Mouse (Mus musculus) stomach, postnatal 0 days (tissue): Measurements from ENCODE around the gene Cldn22.

Experiments used
- CTCF ChIP-seq: IDR thresholded peaks from 2 replicates; pipeline ENCODE4 v1.5.1; 2016; ENCODE audit warnings: antibody characterized with exemption, low read depth, mild to moderate bottlenecking, moderate library complexity
- EP300 ChIP-seq: optimal IDR thresholded peaks from 2 replicates; pipeline ENCODE3; 2016; ENCODE audit warnings: antibody characterized with exemption

DNA sequence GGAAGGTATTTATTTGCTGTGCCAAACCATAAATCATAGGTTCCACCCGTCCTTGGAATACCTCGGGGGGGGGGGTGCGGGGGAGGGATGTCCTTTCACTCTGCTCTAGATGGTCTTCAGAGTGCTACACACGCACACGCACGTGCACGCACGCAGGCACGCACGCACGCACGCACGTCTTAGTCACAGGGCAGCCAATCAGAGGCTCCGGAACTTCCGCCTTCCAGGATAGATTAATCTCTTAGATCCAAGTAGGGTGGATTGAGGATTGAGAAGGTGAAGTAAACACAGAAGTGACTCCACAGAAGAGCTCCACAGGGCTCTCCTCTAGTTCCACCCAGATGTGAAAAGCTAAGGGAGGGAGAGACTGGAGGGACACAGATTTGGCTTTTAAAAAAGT lies 38.0 kb upstream of the Cldn22 start:
- no peak for TF ChIP-seq CTCF
- TF ChIP-seq EP300, result no peak
